Mouse (Mus musculus): ENCODE results near the gene Lime1. TPM values are rescaled to one million over a fixed set of nuclear protein-coding genes. Genes with fewer than 3 reads are reported as not detected.

Gene Lime1
- 214 TPM for total RNA-seq (2023)

DNA sequence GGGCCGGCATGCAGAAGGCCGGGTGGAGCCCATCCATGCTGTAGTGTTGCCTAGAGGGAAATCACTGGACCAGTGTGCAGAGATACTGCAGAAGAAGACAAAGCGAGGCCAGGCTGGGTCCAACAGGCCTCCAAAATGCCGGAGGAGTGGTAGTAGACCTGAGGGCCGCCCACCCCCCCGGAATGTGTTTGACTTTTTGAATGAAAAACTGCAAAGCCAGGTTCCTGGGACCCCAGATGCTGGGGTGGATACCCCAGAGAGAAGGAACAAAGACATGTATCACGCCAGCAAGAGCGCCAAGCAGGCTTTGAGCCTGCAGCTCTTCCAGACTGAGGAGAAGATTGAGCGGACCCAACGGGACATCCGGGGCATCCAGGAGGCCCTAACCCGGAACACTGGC is at the start of gene Lime1:
Gene Lime1 (plus strand): TSS at position 301 of the 400 bp plus-strand sequence.

DNA sequence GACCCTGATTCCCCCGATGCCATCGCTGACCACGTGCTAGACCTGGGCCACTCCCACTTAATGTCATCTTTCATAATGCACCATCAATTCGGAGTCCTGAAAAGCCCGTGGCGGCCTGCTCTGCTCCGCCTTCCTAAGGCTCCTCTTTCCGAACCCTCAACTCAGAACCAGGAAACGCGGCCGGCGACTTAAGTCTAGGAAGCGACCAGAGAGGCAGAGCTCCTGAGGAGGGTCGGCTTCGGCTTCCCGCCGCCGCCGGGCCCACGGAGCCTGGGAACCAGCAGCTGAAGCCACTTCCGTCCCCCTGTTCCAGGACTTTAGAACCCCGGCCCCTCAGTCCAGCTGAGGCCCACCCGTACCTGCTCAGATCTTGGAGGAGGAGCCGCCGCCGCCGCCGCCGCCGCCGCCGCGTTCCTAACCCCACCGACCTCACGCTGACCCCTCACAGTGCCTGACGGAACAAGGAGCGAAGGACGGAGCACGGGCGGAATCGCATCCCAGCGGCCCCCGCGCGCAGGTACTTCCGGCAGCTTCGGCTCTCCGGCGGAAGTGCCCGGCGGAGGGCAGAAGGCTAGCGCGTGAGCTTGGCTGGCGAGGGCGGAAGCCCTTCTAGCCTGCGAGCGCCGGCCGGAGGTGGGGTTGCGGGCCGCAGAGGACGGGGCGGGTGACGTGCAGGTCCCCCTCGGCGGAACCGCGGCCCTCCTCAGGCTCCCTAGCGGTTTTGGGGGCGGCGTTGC is 14.8 kb upstream of the Lime1 start, which contains the start of the genes Zgpat and Arfrp1:
Gene Zgpat (plus strand): TSS at position 69 of the 737 bp plus-strand sequence.
Gene Arfrp1 (minus strand): TSS at position 545 of the 737 bp plus-strand sequence.

Other genes starting within 250 kb of the Lime1 start
- not detected for gene Kcnq2, start 244.8 kb upstream of the Lime1 start, total RNA-seq (2023)
- not detected for gene Eef1a2, start 223.1 kb upstream of the Lime1 start, total RNA-seq (2023)
- gene Ppdpf, start 192.8 kb upstream of the Lime1 start, total RNA-seq (2023) = 87.7 TPM
- gene Ptk6, start 177.3 kb upstream of the Lime1 start, total RNA-seq (2023) = not detected
- 0.79 TPM for gene Srms, start 166.9 kb upstream of the Lime1 start, total RNA-seq (2023)
- gene Fndc11, start 160.1 kb upstream of the Lime1 start, total RNA-seq (2023) = not detected
- gene Helz2, start 138.1 kb upstream of the Lime1 start, total RNA-seq (2023) = 138 TPM
- 53.9 TPM for gene Gmeb2, start 92.0 kb upstream of the Lime1 start, total RNA-seq (2023)
- gene Stmn3, start 65.6 kb upstream of the Lime1 start, total RNA-seq (2023) = not detected
- gene Rtel1, start 60.3 kb upstream of the Lime1 start, total RNA-seq (2023) = 115 TPM
- gene Zgpat, start 15.2 kb upstream of the Lime1 start, total RNA-seq (2023) = 102 TPM
- 82.0 TPM for gene Arfrp1, start 14.7 kb upstream of the Lime1 start, total RNA-seq (2023)
- 0.76 TPM for gene Zbtb46, start 79.3 kb downstream of the Lime1 start, total RNA-seq (2023)
- gene Abhd16b, start 113.1 kb downstream of the Lime1 start, total RNA-seq (2023) = not detected
- 94.1 TPM for gene Tpd52l2, start 117.1 kb downstream of the Lime1 start, total RNA-seq (2023)
- gene Dnajc5, start 140.4 kb downstream of the Lime1 start, total RNA-seq (2023) = 123 TPM
- 108 TPM for gene Uckl1, start 204.8 kb downstream of the Lime1 start, total RNA-seq (2023)
- gene Prpf6, start 211.8 kb downstream of the Lime1 start, total RNA-seq (2023) = 60.9 TPM
- gene Zfp512b, start 212.7 kb downstream of the Lime1 start, total RNA-seq (2023) = 62.2 TPM
- 10.6 TPM for gene Samd10, start 219.1 kb downstream of the Lime1 start, total RNA-seq (2023)

Data from CD4-positive naive resting alpha-beta T cell, adult 76 days (primary cell).